Comparison of ENCODE assay signal across 34 mouse cellular contexts in the genomic region with DNA sequence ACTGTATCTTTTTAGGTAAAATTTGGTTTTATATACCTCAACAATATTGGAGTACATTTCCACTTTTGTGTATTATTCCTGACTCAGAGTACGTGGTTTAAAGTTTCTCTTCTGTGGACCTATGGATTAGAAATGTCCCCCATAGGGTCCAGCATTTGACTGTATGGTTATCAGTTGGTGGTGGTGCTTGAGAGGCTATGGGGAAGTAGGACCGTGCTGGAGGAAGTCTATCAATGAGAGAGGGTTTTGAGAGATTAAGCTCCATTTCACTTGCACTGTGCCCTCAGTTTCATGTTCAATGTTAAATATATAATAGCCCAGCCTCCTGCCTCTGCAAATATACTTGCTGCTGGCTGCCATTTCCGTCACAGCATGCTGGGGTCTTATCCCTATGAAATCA. TPM values are rescaled to one million over a fixed set of nuclear protein-coding genes. Genes with fewer than 3 reads are reported as not detected.
"Had no signal": no experiment of that assay in that cellular context is flagged by ENCODE, and none has a peak within 500 bp of the region (broad histone marks: within the 10 kb centered on the region; RNA-seq: fewer than 3 reads in every experiment).

No protein-coding gene starts in this region.

- H3K27me3 ChIP-seq: heart, embryonic 12.5 days; heart, embryonic 13.5 days; heart, embryonic 15.5 days; hindbrain, embryonic 12.5 days; hindbrain, embryonic 13.5 days; hindbrain, embryonic 15.5 days; intestine, embryonic 15.5 days; kidney, embryonic 15.5 days had no signal

- H3K36me3 ChIP-seq: heart, embryonic 12.5 days; heart, embryonic 13.5 days; heart, embryonic 15.5 days; hindbrain, embryonic 10.5 days; hindbrain, embryonic 12.5 days; hindbrain, embryonic 13.5 days; hindbrain, embryonic 15.5 days; intestine, embryonic 15.5 days; kidney, embryonic 15.5 days had no signal

- DNase-seq: heart, postnatal 10 days; heart, postnatal 14 days; heart, postnatal 36 days; heart, postnatal 4 days; kidney, adult 11 months; kidney, adult 18-20 months; kidney, adult 2 months; kidney, adult 8-10 months; kidney, adult 9 months; kidney, postnatal 10 days; kidney, postnatal 14 days; kidney, postnatal 25 days; kidney, postnatal 36 days; kidney, postnatal 4 days; layer of hippocampus, adult 9-11 months; layer of hippocampus, postnatal 36 days had no signal

- H3K4me3 ChIP-seq: heart, embryonic 12.5 days; heart, embryonic 13.5 days; heart, embryonic 15.5 days; hindbrain, embryonic 10.5 days; hindbrain, embryonic 12.5 days; hindbrain, embryonic 13.5 days; hindbrain, embryonic 15.5 days; intestine, embryonic 15.5 days; kidney, embryonic 15.5 days; layer of hippocampus, adult 2 months; left cerebral cortex, adult 2 months had no signal

- H3K9me3 ChIP-seq: heart, embryonic 12.5 days; heart, embryonic 13.5 days; heart, embryonic 15.5 days; hindbrain, embryonic 10.5 days; hindbrain, embryonic 12.5 days; hindbrain, embryonic 13.5 days; hindbrain, embryonic 15.5 days; intestine, embryonic 15.5 days; kidney, embryonic 15.5 days had no signal

- H3K9ac ChIP-seq: heart, embryonic 12.5 days; heart, embryonic 13.5 days; heart, embryonic 15.5 days; hindbrain, embryonic 12.5 days; hindbrain, embryonic 13.5 days; hindbrain, embryonic 14.5 days; hindbrain, embryonic 15.5 days; intestine, embryonic 15.5 days; kidney, embryonic 15.5 days had no signal

- H3K4me1 ChIP-seq: heart, embryonic 12.5 days; heart, embryonic 13.5 days; heart, embryonic 15.5 days; hindbrain, embryonic 10.5 days; hindbrain, embryonic 12.5 days; hindbrain, embryonic 13.5 days; hindbrain, embryonic 15.5 days; intestine, embryonic 15.5 days; kidney, embryonic 15.5 days had no signal

- H3K27ac ChIP-seq: heart, embryonic 13.5 days; heart, embryonic 15.5 days; hindbrain, embryonic 10.5 days; hindbrain, embryonic 12.5 days; hindbrain, embryonic 13.5 days; hindbrain, embryonic 14.5 days; hindbrain, embryonic 15.5 days; hindbrain, postnatal 0 days; intestine, embryonic 15.5 days; kidney, embryonic 15.5 days; kidney, postnatal 0 days; layer of hippocampus, adult 2 months; left cerebral cortex, adult 2 months had no signal

RNA-seq across cellular contexts. Expression of gene Cdh9, which starts 28.7 kb away (rescaled TPM):
- total RNA-seq: heart, postnatal 10 days; heart, postnatal 14 days; heart, postnatal 25 days; heart, postnatal 36 days; heart, postnatal 4 days; hematopoietic stem cell, adult 5-6 weeks had no signal
- polyA plus RNA-seq: heart, embryonic 12.5 days; heart, postnatal 0 days; inflammation-experienced regulatory T-cells, adult 6 months; kidney, adult 2 months had no signal
